Mouse (Mus musculus): ENCODE results near the gene 1700061G19Rik. TPM values are rescaled to one million over a fixed set of nuclear protein-coding genes. Genes with fewer than 3 reads are reported as not detected.

The 1700061G19Rik gene
- 0.23 and 0.30 TPM in 2 replicates for polyA plus RNA-seq (2015; fragmentation: Nextera tagmentation; extraction: Ambion mirVana)

- ATAC-seq: no peak
- Histone ChIP-seq H3K36me3 (ENCODE audit: control insufficient read depth, insufficient read depth) (no peaks in the 10 kb centered on the region), H3K4me2 (replicated peaks; ENCODE audit: low read depth) (no peak within 1 kb of the TSS), H3K4me3 (ENCODE audit: low read depth, low read length) (no peak within 1 kb of the TSS), H3K9me3 (ENCODE audit: control insufficient read depth) (no peaks in the 10 kb centered on the region), H3K9ac (ENCODE audit: low read depth, low read length) (no peak within 1 kb of the TSS), H3K27ac (ENCODE audit: low read depth, low read length) (no peak within 1 kb of the TSS), H3K4me1 (replicated peaks; ENCODE audit: control insufficient read depth, insufficient read depth, low read length) (no peaks in the 10 kb centered on the region), H3K27me3 (replicated peaks; ENCODE audit: control insufficient read depth, insufficient read depth, low read length) (no peaks in the 10 kb centered on the region)
- WGBS: 79% methylated on average over 12 of the region's 12 CpGs
- TF ChIP-seq CTCF (IDR thresholded peaks at IDR 0.05; ENCODE audit: low read depth): no peak
These were observed at the start of gene 1700061G19Rik for GRCm38 (mm10) chr17:56874936-56875651. Gene 1700061G19Rik (plus strand): TSS chr17:56875477.

DNA sequence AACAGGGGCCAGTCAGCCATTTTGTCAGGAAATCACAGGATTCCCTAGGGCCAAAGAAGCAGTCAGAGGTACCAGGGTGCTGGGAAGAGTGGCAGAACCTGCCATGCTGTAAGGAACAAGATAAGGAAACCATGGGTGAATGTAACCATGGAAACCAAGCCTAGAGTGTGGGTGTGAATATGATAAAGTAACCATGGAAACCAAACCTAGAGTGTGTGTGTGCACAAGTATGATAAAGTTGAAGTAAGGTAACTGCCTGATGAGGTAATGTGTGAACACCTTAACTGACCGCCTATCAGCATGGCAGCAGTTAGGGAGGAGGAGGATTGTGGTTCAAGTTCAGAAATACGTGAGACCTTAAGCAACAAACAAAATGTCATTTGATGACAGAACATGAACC is 48.6 kb upstream of the 1700061G19Rik start:
- Histone ChIP-seq H3K9ac (ENCODE audit: low read depth, low read length) (no peak overlapping the region), H3K9me3 (ENCODE audit: control insufficient read depth) (no peaks in the 10 kb centered on the region), H3K4me3 (ENCODE audit: low read depth, low read length) (no peak overlapping the region), H3K27ac (ENCODE audit: low read depth, low read length) (no peak overlapping the region), H3K36me3 (ENCODE audit: control insufficient read depth, insufficient read depth) (no peaks in the 10 kb centered on the region), H3K27me3 (replicated peaks; ENCODE audit: control insufficient read depth, insufficient read depth, low read length) (0 out of 2 replicates have a peak, but pooled peaks cover 13% of the 10 kb centered on the region), H3K4me2 (replicated peaks; ENCODE audit: low read depth) (no peak overlapping the region), H3K4me1 (replicated peaks; ENCODE audit: control insufficient read depth, insufficient read depth, low read length) (no peaks in the 10 kb centered on the region)
- TF ChIP-seq CTCF (IDR thresholded peaks at IDR 0.05; ENCODE audit: low read depth): no peak
- ATAC-seq: peak; percentile 7; the same call in 1 of the 2 replicates
- 49% methylated on average over 2 of the region's 2 CpGs for WGBS

DNA sequence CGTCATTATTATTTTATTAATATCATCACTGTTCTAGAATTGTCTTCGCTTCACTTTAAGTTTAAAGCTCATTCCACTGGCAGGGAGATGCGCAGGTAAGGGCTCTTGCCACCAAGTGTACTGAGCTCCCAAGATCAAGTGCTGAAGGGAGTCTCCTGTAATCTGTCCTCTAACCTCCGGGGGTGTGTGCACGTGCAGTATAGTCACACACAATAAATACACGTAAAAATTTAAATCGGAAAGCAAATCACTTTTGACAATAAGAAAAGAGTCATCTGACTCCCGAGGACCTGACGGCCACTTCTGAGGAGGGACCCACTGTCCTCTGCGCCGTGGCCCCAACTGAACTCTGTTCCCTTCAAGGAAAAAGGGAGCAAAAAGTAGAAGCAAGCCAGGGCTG is 46.1 kb upstream of the 1700061G19Rik start:
- H3K9ac ChIP-seq (ENCODE audit: low read depth, low read length): no peak overlapping the region
- TF ChIP-seq CTCF (IDR thresholded peaks at IDR 0.05; ENCODE audit: low read depth): no peak

GRCm38 (mm10) chr17:56829795-56830194 is 45.5 kb upstream of the 1700061G19Rik start:
- H3K4me1 ChIP-seq (replicated peaks; ENCODE audit: control insufficient read depth, insufficient read depth, low read length): no peaks in the 10 kb centered on the region
- peak overlapping the region; percentile 71 for H3K4me3 ChIP-seq (ENCODE audit: low read depth, low read length)
- 3% methylated on average over 27 of the region's 27 CpGs for WGBS
- no peaks in the 10 kb centered on the region for H3K36me3 ChIP-seq (ENCODE audit: control insufficient read depth, insufficient read depth)
- TF ChIP-seq CTCF (IDR thresholded peaks at IDR 0.05; ENCODE audit: low read depth): no peak
- 0 out of 2 replicates have a peak, but pooled peaks cover 13% of the 10 kb centered on the region for H3K27me3 ChIP-seq (replicated peaks; ENCODE audit: control insufficient read depth, insufficient read depth, low read length)
- no peak overlapping the region; the same call in 1 of the 2 replicates for H3K9ac ChIP-seq (ENCODE audit: low read depth, low read length)
- H3K4me2 ChIP-seq (replicated peaks; ENCODE audit: low read depth): peak overlapping the region; percentile 87
- no peak overlapping the region for H3K27ac ChIP-seq (ENCODE audit: low read depth, low read length)
- no peaks in the 10 kb centered on the region for H3K9me3 ChIP-seq (ENCODE audit: control insufficient read depth)
- ATAC-seq: no peak

More for the DNA sequence above, 46.1 kb upstream of the 1700061G19Rik start:
- Histone ChIP-seq H3K27me3 (replicated peaks; ENCODE audit: control insufficient read depth, insufficient read depth, low read length) (0 out of 2 replicates have a peak, but pooled peaks cover 13% of the 10 kb centered on the region), H3K36me3 (ENCODE audit: control insufficient read depth, insufficient read depth) (no peaks in the 10 kb centered on the region), H3K27ac (ENCODE audit: low read depth, low read length) (no peak overlapping the region), H3K4me2 (replicated peaks; ENCODE audit: low read depth) (peak overlapping the region; percentile 87), H3K4me1 (replicated peaks; ENCODE audit: control insufficient read depth, insufficient read depth, low read length) (no peaks in the 10 kb centered on the region), H3K9me3 (ENCODE audit: control insufficient read depth) (no peaks in the 10 kb centered on the region), H3K4me3 (ENCODE audit: low read depth, low read length) (peak overlapping the region; percentile 71)
- ATAC-seq: no peak
- WGBS: 41% methylated on average over 11 of the region's 11 CpGs

DNA sequence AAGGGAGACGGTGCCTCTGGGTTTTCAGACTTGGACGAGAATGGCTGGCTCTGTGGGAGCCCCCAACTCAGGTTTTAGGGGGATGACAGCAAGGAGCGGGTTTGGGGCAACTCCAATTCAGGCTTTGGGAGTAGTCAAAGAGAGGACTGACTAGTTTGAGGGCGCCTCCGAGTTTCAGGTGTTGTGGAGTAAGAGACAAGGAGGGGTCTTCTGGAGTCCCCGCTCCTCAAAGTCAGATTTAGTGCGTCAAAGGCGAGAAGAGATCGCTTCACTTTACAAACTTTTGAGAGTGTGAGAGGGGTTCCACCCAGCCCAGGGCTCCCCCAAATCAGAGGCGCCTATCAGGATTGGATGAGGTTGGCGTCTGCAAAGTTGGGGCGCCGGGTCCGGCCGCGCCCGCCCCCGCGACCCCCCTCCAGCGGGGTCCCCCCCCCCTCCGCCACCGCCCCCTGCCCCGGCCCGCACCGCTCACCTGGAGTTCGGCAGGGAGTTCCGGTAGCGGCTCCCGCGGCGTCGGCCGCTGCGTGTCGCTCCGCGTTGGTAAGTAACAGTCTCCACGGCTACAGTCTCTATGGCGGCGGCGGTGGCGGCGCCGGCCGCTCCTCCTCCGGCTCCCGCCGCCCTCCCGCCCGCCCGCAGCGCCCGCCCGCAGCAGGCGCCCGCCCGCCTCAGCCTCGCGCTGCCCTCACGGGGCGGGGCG is 44.7 kb upstream of the 1700061G19Rik start, which contains the start of gene Rfx2:
Gene Rfx2, minus strand, starts transcription at position 603 of the 700 bp plus-strand sequence.
- peak within 1 kb of the TSS; percentile 87 for H3K4me2 ChIP-seq (replicated peaks; ENCODE audit: low read depth)
- 0 out of 2 replicates have a peak, but pooled peaks cover 13% of the 10 kb centered on the region for H3K27me3 ChIP-seq (replicated peaks; ENCODE audit: control insufficient read depth, insufficient read depth, low read length)
- H3K4me1 ChIP-seq (replicated peaks; ENCODE audit: control insufficient read depth, insufficient read depth, low read length): no peaks in the 10 kb centered on the region
- peak within 1 kb of the TSS; percentile 38 for H3K9ac ChIP-seq (ENCODE audit: low read depth, low read length)
- no peaks in the 10 kb centered on the region for H3K36me3 ChIP-seq (ENCODE audit: control insufficient read depth, insufficient read depth)
- no peak for TF ChIP-seq CTCF (IDR thresholded peaks at IDR 0.05; ENCODE audit: low read depth)
- ATAC-seq: no peak
- peak within 1 kb of the TSS; percentile 71 for H3K4me3 ChIP-seq (ENCODE audit: low read depth, low read length)
- 2% methylated on average over 42 of the region's 62 CpGs for WGBS
- no peaks in the 10 kb centered on the region for H3K9me3 ChIP-seq (ENCODE audit: control insufficient read depth)
- H3K27ac ChIP-seq (ENCODE audit: low read depth, low read length): no peak within 1 kb of the TSS
